Mouse (Mus musculus): ENCODE measurements around the gene Tmem106a. TPM values are rescaled to one million over a fixed set of nuclear protein-coding genes. Genes with fewer than 3 reads are reported as not detected.

Tmem106a gene
- total RNA-seq (2014; rRNA removed; ENCODE audit: low replicate concordance) (2.7 and 8.3 TPM in 2 replicates), polyA plus RNA-seq (2015; fragmentation: Nextera tagmentation; extraction: Ambion mirVana) (4.2 TPM in 2 replicates)

DNA sequence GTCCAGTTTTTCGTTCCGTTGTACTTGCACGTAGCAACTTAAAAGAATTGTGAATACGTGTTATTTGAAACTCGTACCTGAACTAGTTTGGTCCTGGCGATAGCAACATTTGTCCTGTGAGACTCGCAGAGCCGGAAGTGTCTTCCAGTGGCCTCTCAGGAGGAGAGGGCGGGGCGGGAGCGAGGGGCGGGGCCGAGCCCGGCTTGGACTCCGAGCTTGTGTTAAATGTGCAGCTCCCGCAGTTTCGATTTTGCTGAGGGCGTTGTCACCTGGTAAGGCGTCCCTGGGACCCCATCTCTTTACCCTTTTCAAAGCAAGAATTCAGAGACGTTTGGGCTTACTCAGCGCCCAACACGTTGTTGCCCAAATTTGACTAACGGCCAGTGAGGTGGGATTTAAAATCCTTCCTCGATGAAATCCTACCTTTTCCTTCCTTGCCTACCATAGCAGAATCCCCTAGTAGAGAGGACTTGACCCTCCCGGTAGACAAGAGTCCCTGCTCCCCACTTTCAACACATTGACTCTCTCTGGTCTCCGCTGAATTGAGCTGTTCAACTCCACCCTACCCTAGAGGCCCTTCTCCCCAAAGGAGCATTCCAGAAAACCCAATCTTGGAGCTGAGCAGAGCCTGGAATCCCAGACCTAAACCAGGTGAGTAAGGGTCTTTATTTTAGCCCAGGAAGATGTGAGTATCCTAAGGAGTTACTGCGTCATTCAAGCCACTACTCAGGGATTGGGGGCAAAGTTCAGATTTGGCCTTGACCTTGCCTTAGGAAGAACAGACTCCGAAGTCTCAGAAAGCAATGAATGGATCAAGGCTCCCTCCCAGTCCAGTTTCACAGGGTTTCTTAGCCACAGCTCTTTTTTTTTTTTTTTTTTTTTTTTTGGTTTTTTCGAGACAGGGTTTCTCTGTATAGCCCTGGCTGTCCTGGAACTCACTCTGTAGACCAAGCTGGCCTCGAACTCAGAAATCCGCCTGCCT, at the start of gene Tmem106a:
Gene Tmem106a (plus strand): TSS at position 189 of the 982 bp plus-strand sequence.
- Histone ChIP-seq H3K36me3 (replicated peaks; ENCODE audit: control insufficient read depth, insufficient read depth, low read length) (peaks cover 45% of the 10 kb centered on the region), H3K27me3 (ENCODE audit: control insufficient read depth, insufficient read depth, low read length) (no peaks in the 10 kb centered on the region), H3K9me3 (replicated peaks; ENCODE audit: control insufficient read depth, low read length) (no peaks in the 10 kb centered on the region), H3K4me2 (ENCODE audit: low read depth, low read length) (peak within 1 kb of the TSS; percentile 71), H3K9ac (replicated peaks; ENCODE audit: low read depth, low read length) (peak within 1 kb of the TSS; percentile 65), H3K4me3 (ENCODE audit: low read depth, low read length) (peak within 1 kb of the TSS; percentile 61), H3K27ac (ENCODE audit: low read depth) (no peak within 1 kb of the TSS), H3K4me1 (ENCODE audit: control insufficient read depth, insufficient read depth) (peaks cover 5% of the 10 kb centered on the region)
- peak; percentile 67; the same call in 1 of the 2 replicates for ATAC-seq (ENCODE audit: insufficient read depth, low read depth)
- 18% methylated on average over 30 of the region's 31 CpGs for WGBS
- peak; percentile 64 for DNase-seq (ENCODE audit: low spot score)
- TF ChIP-seq CTCF (IDR thresholded peaks at IDR 0.05; ENCODE audit: low read depth), result no peak
- no peak for TF ChIP-seq EP300 (IDR thresholded peaks at IDR 0.05; ENCODE audit: low read depth)

DNA sequence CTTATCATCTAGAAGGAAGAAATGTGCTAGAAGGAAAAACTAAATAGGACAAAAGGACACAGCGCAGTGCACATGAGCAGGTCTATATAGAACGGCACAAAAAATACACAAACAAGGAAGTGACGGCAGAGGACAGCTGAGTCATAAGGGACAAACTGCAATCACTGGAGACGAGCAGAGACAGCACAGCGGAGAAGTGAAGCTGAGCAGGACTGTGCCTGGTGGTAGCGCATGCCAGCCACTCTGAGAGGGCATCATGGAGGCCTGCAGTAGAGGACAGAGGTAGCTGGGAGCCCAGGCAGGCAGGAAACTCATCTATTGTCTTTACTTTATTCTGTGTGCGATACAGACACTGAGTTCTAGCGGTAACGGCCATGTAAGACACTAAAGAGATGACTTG, 38.5 kb upstream of the Tmem106a start:
- TF ChIP-seq CTCF (IDR thresholded peaks at IDR 0.05; ENCODE audit: low read depth) (no peak), EP300 (IDR thresholded peaks at IDR 0.05; ENCODE audit: low read depth) (no peak)
- ATAC-seq (ENCODE audit: insufficient read depth, low read depth), result no peak
- no peak overlapping the region for H3K9ac ChIP-seq (replicated peaks; ENCODE audit: low read depth, low read length)
- DNase-seq (ENCODE audit: low spot score), result no peak
- no peaks in the 10 kb centered on the region for H3K9me3 ChIP-seq (replicated peaks; ENCODE audit: control insufficient read depth, low read length)
- no peak overlapping the region for H3K4me2 ChIP-seq (ENCODE audit: low read depth, low read length)
- peaks cover 4% of the 10 kb centered on the region; the same call in 1 of the 2 replicates for H3K36me3 ChIP-seq (replicated peaks; ENCODE audit: control insufficient read depth, insufficient read depth, low read length)
- WGBS, result 74% methylated on average over 9 of the region's 9 CpGs
- no peaks in the 10 kb centered on the region for H3K27me3 ChIP-seq (ENCODE audit: control insufficient read depth, insufficient read depth, low read length)
- H3K27ac ChIP-seq (ENCODE audit: low read depth), result no peak overlapping the region
- no peak overlapping the region for H3K4me3 ChIP-seq (ENCODE audit: low read depth, low read length)
- no peaks in the 10 kb centered on the region for H3K4me1 ChIP-seq (ENCODE audit: control insufficient read depth, insufficient read depth)

DNA sequence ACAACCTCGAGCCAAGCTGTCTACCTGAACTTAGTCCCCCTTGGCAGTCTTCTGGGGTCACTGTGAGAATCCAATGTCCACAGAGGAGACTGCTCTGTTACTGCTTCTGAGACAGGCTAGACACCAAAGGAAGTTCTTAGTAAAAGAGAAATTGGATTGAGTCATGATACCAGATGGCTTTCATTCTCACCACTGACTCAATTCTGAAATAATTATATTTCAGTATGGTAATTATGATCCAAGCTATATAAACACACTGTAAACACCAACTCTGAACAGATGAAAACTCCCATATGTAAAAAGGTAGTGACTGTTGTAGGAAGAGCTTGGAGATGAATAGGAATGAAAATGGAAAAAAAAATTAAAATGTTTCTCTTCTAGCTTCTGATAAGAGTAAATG, 37.9 kb upstream of the Tmem106a start:
- Histone ChIP-seq H3K27ac (ENCODE audit: low read depth) (no peak overlapping the region), H3K36me3 (replicated peaks; ENCODE audit: control insufficient read depth, insufficient read depth, low read length) (peaks cover 7% of the 10 kb centered on the region; the same call in 1 of the 2 replicates), H3K4me2 (ENCODE audit: low read depth, low read length) (no peak overlapping the region), H3K4me3 (ENCODE audit: low read depth, low read length) (no peak overlapping the region), H3K9ac (replicated peaks; ENCODE audit: low read depth, low read length) (no peak overlapping the region), H3K9me3 (replicated peaks; ENCODE audit: control insufficient read depth, low read length) (no peaks in the 10 kb centered on the region), H3K4me1 (ENCODE audit: control insufficient read depth, insufficient read depth) (no peaks in the 10 kb centered on the region), H3K27me3 (ENCODE audit: control insufficient read depth, insufficient read depth, low read length) (no peaks in the 10 kb centered on the region)
- ATAC-seq (ENCODE audit: insufficient read depth, low read depth) (no peak), DNase-seq (ENCODE audit: low spot score) (no peak)
- 77% methylated on average over 1 of the region's 1 CpGs for WGBS
- TF ChIP-seq CTCF (IDR thresholded peaks at IDR 0.05; ENCODE audit: low read depth) (no peak), EP300 (IDR thresholded peaks at IDR 0.05; ENCODE audit: low read depth) (no peak)

DNA sequence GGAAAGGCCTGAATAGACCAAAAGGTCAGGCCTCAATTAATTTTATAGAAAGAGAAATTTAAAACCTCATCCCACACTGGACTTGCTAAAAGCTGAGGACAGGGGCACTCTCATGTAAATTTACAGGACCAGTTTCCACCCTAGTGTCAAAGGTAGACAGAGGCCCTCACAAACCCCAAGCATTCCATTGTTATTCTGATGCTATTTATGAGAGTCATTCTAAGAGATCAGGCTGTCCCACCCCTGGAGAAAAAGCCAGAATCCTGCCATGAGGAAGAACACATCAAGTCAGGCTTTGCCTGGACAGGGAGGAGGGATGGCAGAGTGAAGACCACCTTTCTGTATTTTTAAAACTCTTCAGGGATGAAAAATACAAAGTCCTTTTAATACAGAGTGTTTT, 33.5 kb upstream of the Tmem106a start:
- Histone ChIP-seq H3K27ac (ENCODE audit: low read depth) (no peak overlapping the region), H3K36me3 (replicated peaks; ENCODE audit: control insufficient read depth, insufficient read depth, low read length) (peaks cover 7% of the 10 kb centered on the region; the same call in 1 of the 2 replicates), H3K9ac (replicated peaks; ENCODE audit: low read depth, low read length) (no peak overlapping the region), H3K27me3 (ENCODE audit: control insufficient read depth, insufficient read depth, low read length) (no peaks in the 10 kb centered on the region), H3K4me1 (ENCODE audit: control insufficient read depth, insufficient read depth) (peaks cover 11% of the 10 kb centered on the region), H3K4me3 (ENCODE audit: low read depth, low read length) (no peak overlapping the region), H3K4me2 (ENCODE audit: low read depth, low read length) (no peak overlapping the region), H3K9me3 (replicated peaks; ENCODE audit: control insufficient read depth, low read length) (no peaks in the 10 kb centered on the region)
- TF ChIP-seq EP300 (IDR thresholded peaks at IDR 0.05; ENCODE audit: low read depth), result no peak
- no peak for TF ChIP-seq CTCF (IDR thresholded peaks at IDR 0.05; ENCODE audit: low read depth)
- DNase-seq (ENCODE audit: low spot score), result no peak
- ATAC-seq (ENCODE audit: insufficient read depth, low read depth), result no peak

DNA sequence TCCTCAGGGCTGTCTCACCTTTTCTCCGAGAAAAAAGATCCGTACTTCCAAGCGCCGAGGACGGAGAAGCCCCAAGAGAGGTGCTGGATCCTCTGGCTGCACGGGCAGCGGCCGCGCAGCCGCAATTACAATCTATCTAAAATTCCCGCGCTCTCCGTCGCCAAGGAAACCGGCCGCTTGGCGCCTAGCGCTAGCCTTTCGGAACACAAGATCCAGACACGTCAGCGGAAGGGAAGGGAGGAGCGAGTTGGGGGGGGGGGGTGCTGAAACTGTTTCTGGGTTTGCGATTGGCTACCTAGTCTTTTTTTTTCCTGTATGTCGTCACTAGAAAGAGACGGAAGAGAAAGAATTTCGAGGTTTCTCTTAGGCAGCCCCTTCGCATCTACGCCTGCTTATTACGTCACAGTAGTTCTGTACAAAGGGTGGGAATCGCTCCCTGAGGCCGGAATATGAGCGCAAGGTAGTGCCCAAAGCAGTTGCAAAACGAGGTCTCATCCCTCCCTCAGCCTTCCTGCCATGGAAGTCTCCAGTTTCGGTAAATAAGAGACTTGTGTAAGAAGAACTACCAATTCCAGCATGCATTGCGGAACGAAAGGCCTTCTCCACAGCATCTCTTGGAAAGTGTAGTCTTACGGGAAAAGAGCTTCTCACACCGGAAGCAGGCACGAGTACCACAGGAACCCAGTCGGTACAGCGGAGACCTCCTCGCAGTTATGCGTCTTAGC, 30.1 kb upstream of the Tmem106a start, which contains the start of the genes Brca1 and Nbr1:
Gene Brca1 (minus strand): TSS at position 205 of the 725 bp plus-strand sequence.
Gene Nbr1 (plus strand): TSS at position 399 of the 725 bp plus-strand sequence.
- Histone ChIP-seq H3K9me3 (replicated peaks; ENCODE audit: control insufficient read depth, low read length) (no peaks in the 10 kb centered on the region), H3K36me3 (replicated peaks; ENCODE audit: control insufficient read depth, insufficient read depth, low read length) (peaks cover 19% of the 10 kb centered on the region), H3K4me2 (ENCODE audit: low read depth, low read length) (peak within 1 kb of the TSS; percentile 80), H3K4me1 (ENCODE audit: control insufficient read depth, insufficient read depth) (peaks cover 22% of the 10 kb centered on the region), H3K9ac (replicated peaks; ENCODE audit: low read depth, low read length) (peak within 1 kb of the TSS; percentile 86), H3K27me3 (ENCODE audit: control insufficient read depth, insufficient read depth, low read length) (no peaks in the 10 kb centered on the region), H3K4me3 (ENCODE audit: low read depth, low read length) (peak within 1 kb of the TSS; percentile 90), H3K27ac (ENCODE audit: low read depth) (peak within 1 kb of the TSS; percentile 97)
- ATAC-seq (ENCODE audit: insufficient read depth, low read depth) (peak; percentile 71), DNase-seq (ENCODE audit: low spot score) (peak; percentile 99)
- under 1% methylated on average over 43 of the region's 43 CpGs for WGBS
- TF ChIP-seq CTCF (IDR thresholded peaks at IDR 0.05; ENCODE audit: low read depth), result no peak
- TF ChIP-seq EP300 (IDR thresholded peaks at IDR 0.05; ENCODE audit: low read depth), result no peak

Measured in heart, postnatal 0 days (tissue).